Mouse (Mus musculus) urinary bladder, postnatal 14 days (tissue): ENCODE measurements around the gene Tnfsf10.

Experiments
- DNase-seq: peaks from one replicate; pipeline ENCODE4 v3.0.0; 2021; ENCODE audit warnings: low spot score

The Tnfsf10 gene

DNA sequence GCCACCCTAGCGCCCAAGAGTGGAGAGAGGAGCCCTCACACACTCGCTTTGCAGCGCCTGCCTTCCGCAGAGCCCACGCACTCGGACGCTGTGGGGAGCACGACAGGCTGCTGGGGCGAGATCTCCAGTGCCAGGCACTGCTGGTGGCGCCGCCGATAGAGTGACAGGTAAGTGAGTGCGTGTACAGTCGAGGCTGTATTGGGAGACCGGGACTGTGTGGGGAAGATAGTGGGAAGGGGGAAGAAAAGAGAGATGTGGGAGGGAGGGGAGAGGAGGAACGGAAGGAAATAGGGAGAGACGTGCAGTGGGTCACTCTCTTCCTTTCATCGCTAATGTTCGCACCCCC lies 54.4 kb downstream of the Tnfsf10 start, which contains the start of gene Ghsr:
Ghsr (plus strand) TSS at position 76 of the 346 bp plus-strand sequence.
- DNase-seq: no peak

- no peak for DNase-seq
Observed at GRCm38 (mm10) chr3:27371725-27372650, 55.2 kb downstream of the Tnfsf10 start.

- DNase-seq: no peak
Observed at GRCm38 (mm10) chr3:27374396-27374795, 57.6 kb downstream of the Tnfsf10 start.

- no peak for DNase-seq
Observed at GRCm38 (mm10) chr3:27377935-27378334, 61.1 kb downstream of the Tnfsf10 start.

DNA sequence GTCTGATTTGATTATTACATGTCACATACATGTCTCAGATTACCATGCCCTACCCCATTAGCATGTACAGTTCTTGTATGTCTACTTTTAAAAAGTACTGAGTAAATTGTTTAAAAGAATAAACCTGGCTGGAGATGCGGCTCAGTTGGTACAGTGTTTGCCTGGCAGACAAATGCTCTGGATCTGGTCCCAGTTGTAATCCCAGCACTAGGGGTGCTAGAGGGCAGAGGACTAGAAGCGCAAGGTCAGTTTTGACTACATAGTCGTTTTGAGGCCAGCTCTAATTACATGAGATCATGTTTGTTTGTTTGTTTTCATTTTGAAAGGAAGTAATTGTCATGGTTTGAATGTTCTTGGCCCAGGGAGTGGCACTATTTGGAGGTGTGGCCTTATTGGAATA lies 68.0 kb downstream of the Tnfsf10 start:
- DNase-seq: no peak

DNA sequence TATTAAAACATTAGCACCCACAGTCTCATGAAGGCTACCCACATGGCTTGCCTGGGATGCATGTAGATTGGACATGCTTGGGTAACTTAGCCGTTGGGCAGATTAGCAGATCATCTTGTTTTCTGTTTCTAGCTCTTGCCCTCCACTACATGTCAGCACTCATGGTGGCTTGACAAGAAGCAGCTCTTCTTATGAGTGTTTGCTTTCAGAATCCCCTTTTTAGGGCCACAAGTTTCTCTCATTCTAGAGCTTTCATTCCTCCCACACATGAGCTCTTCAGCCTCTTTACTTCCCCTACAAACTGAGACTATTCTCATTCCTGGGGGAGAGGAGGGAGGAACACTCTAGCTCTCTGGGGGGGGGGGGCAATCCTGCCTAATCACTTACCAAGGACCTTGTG lies 73.1 kb downstream of the Tnfsf10 start:
- no peak for DNase-seq
